Mouse (Mus musculus): Measurements from ENCODE around the gene Wbp11. TPM values are rescaled to one million over a fixed set of nuclear protein-coding genes. Genes with fewer than 3 reads are reported as not detected.

Gene Wbp11
- polyA plus RNA-seq, 1 experiment = 65.9 TPM

- Histone ChIP-seq H3K79me2 (ENCODE audit: control insufficient read depth, insufficient read depth) (no peaks in the 10 kb centered on the region), H3K36me3 (ENCODE audit: control insufficient read depth, insufficient read depth) (no peaks in the 10 kb centered on the region), H3ac (ENCODE audit: control insufficient read depth, insufficient read length, low read depth) (no peak overlapping the region), H3K79me3 (ENCODE audit: low read depth) (no peaks in the 10 kb centered on the region), H3K27me3 (ENCODE audit: control insufficient read depth, insufficient read depth, insufficient read length) (no peaks in the 10 kb centered on the region), H3K4me3 (ENCODE audit: insufficient read depth, poor library complexity, severe bottlenecking) (no peak overlapping the region)
- TF ChIP-seq MYOD1 (IDR thresholded peaks at IDR 0.05; ENCODE audit: control insufficient read depth, insufficient read length, low read depth) = no peak
- no peak for TF ChIP-seq MYOG (IDR thresholded peaks at IDR 0.05; ENCODE audit: control insufficient read depth, extremely low read depth, insufficient read length)
- no peak for TF ChIP-seq FOSL1 (IDR thresholded peaks at IDR 0.05; ENCODE audit: insufficient read depth, low read length, poor library complexity, severe bottlenecking)
- TF ChIP-seq MAX (IDR thresholded peaks at IDR 0.05) = no peak
- no peak for TF ChIP-seq CEBPB (IDR thresholded peaks at IDR 0.05; ENCODE audit: low read depth)
- no peak for TF ChIP-seq CTCF (IDR thresholded peaks at IDR 0.05; ENCODE audit: control insufficient read depth, insufficient read depth, insufficient read length)
- no peak for TF ChIP-seq USF1 (IDR thresholded peaks at IDR 0.05; ENCODE audit: low read depth)
These were observed 20.9 kb upstream of the Wbp11 start for GRCm38 (mm10) chr6:136848971-136849370.

DNA sequence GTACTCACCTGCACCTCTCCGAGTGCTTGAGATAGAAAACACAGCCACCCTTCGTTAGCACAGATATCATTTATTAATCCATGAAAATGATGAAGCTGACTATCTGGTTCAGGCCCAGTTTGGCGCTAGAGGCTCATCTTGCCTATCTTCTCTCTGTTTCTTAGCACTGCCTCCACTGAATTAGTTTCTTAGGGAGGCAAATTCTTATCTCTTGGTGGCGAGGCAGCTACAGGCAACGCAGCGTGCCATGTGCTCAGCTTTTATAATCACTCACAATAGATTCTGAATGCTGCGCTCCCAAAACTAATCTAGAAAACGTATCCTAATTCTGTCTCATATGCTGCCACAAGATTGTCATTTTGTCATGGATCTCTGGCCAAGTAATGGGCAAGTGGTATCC is 20.4 kb upstream of the Wbp11 start:
- no peak overlapping the region for H3ac ChIP-seq (ENCODE audit: control insufficient read depth, insufficient read length, low read depth)
- no peaks in the 10 kb centered on the region for H3K36me3 ChIP-seq (ENCODE audit: control insufficient read depth, insufficient read depth)
- TF ChIP-seq MYOG (IDR thresholded peaks at IDR 0.05; ENCODE audit: control insufficient read depth, extremely low read depth, insufficient read length) (no peak), CEBPB (IDR thresholded peaks at IDR 0.05; ENCODE audit: low read depth) (no peak), USF1 (IDR thresholded peaks at IDR 0.05; ENCODE audit: low read depth) (no peak), MYOD1 (IDR thresholded peaks at IDR 0.05; ENCODE audit: control insufficient read depth, insufficient read length, low read depth) (no peak), CTCF (IDR thresholded peaks at IDR 0.05; ENCODE audit: control insufficient read depth, insufficient read depth, insufficient read length) (no peak), FOSL1 (IDR thresholded peaks at IDR 0.05; ENCODE audit: insufficient read depth, low read length, poor library complexity, severe bottlenecking) (no peak), MAX (IDR thresholded peaks at IDR 0.05) (no peak)
- H3K4me3 ChIP-seq (ENCODE audit: insufficient read depth, poor library complexity, severe bottlenecking) = no peak overlapping the region
- H3K79me3 ChIP-seq (ENCODE audit: low read depth) = no peaks in the 10 kb centered on the region
- no peaks in the 10 kb centered on the region for H3K79me2 ChIP-seq (ENCODE audit: control insufficient read depth, insufficient read depth)
- H3K27me3 ChIP-seq (ENCODE audit: control insufficient read depth, insufficient read depth, insufficient read length) = no peaks in the 10 kb centered on the region

GRCm38 (mm10) chr6:136847790-136848189 is 19.8 kb upstream of the Wbp11 start:
- no peak overlapping the region for H3ac ChIP-seq (ENCODE audit: control insufficient read depth, insufficient read length, low read depth)
- no peaks in the 10 kb centered on the region for H3K79me2 ChIP-seq (ENCODE audit: control insufficient read depth, insufficient read depth)
- no peaks in the 10 kb centered on the region for H3K36me3 ChIP-seq (ENCODE audit: control insufficient read depth, insufficient read depth)
- TF ChIP-seq MYOD1 (IDR thresholded peaks at IDR 0.05; ENCODE audit: control insufficient read depth, insufficient read length, low read depth) = no peak
- no peak for TF ChIP-seq CEBPB (IDR thresholded peaks at IDR 0.05; ENCODE audit: low read depth)
- TF ChIP-seq USF1 (IDR thresholded peaks at IDR 0.05; ENCODE audit: low read depth) = no peak
- no peak for TF ChIP-seq FOSL1 (IDR thresholded peaks at IDR 0.05; ENCODE audit: insufficient read depth, low read length, poor library complexity, severe bottlenecking)
- TF ChIP-seq MAX (IDR thresholded peaks at IDR 0.05) = no peak
- TF ChIP-seq MYOG (IDR thresholded peaks at IDR 0.05; ENCODE audit: control insufficient read depth, extremely low read depth, insufficient read length) = no peak
- TF ChIP-seq CTCF (IDR thresholded peaks at IDR 0.05; ENCODE audit: control insufficient read depth, insufficient read depth, insufficient read length) = no peak
- H3K27me3 ChIP-seq (ENCODE audit: control insufficient read depth, insufficient read depth, insufficient read length) = no peaks in the 10 kb centered on the region
- no peak overlapping the region for H3K4me3 ChIP-seq (ENCODE audit: insufficient read depth, poor library complexity, severe bottlenecking)
- H3K79me3 ChIP-seq (ENCODE audit: low read depth) = no peaks in the 10 kb centered on the region

DNA sequence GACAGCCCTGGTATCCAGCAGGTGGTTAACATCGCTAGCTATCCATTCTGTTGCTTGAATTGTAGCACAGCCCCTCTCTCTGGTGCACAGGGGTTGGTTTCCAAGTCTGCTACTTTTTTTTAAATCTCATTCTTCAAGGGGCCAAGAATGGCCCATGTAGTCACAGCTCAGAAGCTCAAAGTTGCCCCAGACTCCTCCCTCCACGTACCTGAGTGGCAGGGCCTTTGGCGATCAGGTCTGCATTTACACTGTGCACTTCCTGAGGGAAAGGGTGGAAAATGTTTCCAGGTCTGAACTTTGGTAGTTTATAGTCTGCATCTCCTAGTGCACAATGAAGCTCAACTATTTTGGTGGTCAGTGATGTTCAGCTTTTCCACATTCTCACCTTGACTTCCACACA is 19.2 kb upstream of the Wbp11 start:
- Histone ChIP-seq H3K79me3 (ENCODE audit: low read depth) (no peaks in the 10 kb centered on the region), H3K27me3 (ENCODE audit: control insufficient read depth, insufficient read depth, insufficient read length) (no peaks in the 10 kb centered on the region), H3K36me3 (ENCODE audit: control insufficient read depth, insufficient read depth) (no peaks in the 10 kb centered on the region), H3K4me3 (ENCODE audit: insufficient read depth, poor library complexity, severe bottlenecking) (no peak overlapping the region), H3ac (ENCODE audit: control insufficient read depth, insufficient read length, low read depth) (no peak overlapping the region), H3K79me2 (ENCODE audit: control insufficient read depth, insufficient read depth) (no peaks in the 10 kb centered on the region)
- TF ChIP-seq MAX (IDR thresholded peaks at IDR 0.05) = no peak
- TF ChIP-seq MYOG (IDR thresholded peaks at IDR 0.05; ENCODE audit: control insufficient read depth, extremely low read depth, insufficient read length) = no peak
- no peak for TF ChIP-seq MYOD1 (IDR thresholded peaks at IDR 0.05; ENCODE audit: control insufficient read depth, insufficient read length, low read depth)
- TF ChIP-seq FOSL1 (IDR thresholded peaks at IDR 0.05; ENCODE audit: insufficient read depth, low read length, poor library complexity, severe bottlenecking) = no peak
- TF ChIP-seq CEBPB (IDR thresholded peaks at IDR 0.05; ENCODE audit: low read depth) = no peak
- TF ChIP-seq CTCF (IDR thresholded peaks at IDR 0.05; ENCODE audit: control insufficient read depth, insufficient read depth, insufficient read length) = no peak
- TF ChIP-seq USF1 (IDR thresholded peaks at IDR 0.05; ENCODE audit: low read depth) = no peak

- Histone ChIP-seq H3K79me2 (ENCODE audit: control insufficient read depth, insufficient read depth) (no peaks in the 10 kb centered on the region), H3K27me3 (ENCODE audit: control insufficient read depth, insufficient read depth, insufficient read length) (no peaks in the 10 kb centered on the region), H3ac (ENCODE audit: control insufficient read depth, insufficient read length, low read depth) (no peak overlapping the region), H3K36me3 (ENCODE audit: control insufficient read depth, insufficient read depth) (no peaks in the 10 kb centered on the region), H3K79me3 (ENCODE audit: low read depth) (no peaks in the 10 kb centered on the region), H3K4me3 (ENCODE audit: insufficient read depth, poor library complexity, severe bottlenecking) (no peak overlapping the region)
- TF ChIP-seq MAX (IDR thresholded peaks at IDR 0.05) = no peak
- no peak for TF ChIP-seq USF1 (IDR thresholded peaks at IDR 0.05; ENCODE audit: low read depth)
- no peak for TF ChIP-seq CTCF (IDR thresholded peaks at IDR 0.05; ENCODE audit: control insufficient read depth, insufficient read depth, insufficient read length)
- no peak for TF ChIP-seq CEBPB (IDR thresholded peaks at IDR 0.05; ENCODE audit: low read depth)
- no peak for TF ChIP-seq MYOD1 (IDR thresholded peaks at IDR 0.05; ENCODE audit: control insufficient read depth, insufficient read length, low read depth)
- TF ChIP-seq FOSL1 (IDR thresholded peaks at IDR 0.05; ENCODE audit: insufficient read depth, low read length, poor library complexity, severe bottlenecking) = no peak
- TF ChIP-seq MYOG (IDR thresholded peaks at IDR 0.05; ENCODE audit: control insufficient read depth, extremely low read depth, insufficient read length) = no peak
These were observed 17.9 kb upstream of the Wbp11 start for GRCm38 (mm10) chr6:136845706-136846480.
